Mouse (Mus musculus): Measurements from ENCODE around the gene Hoxd4. TPM values are rescaled to one million over a fixed set of nuclear protein-coding genes. Genes with fewer than 3 reads are reported as not detected.

Gene Hoxd4
- polyA plus RNA-seq, 1 experiment from 2014 or later, result 1.9 TPM

DNA sequence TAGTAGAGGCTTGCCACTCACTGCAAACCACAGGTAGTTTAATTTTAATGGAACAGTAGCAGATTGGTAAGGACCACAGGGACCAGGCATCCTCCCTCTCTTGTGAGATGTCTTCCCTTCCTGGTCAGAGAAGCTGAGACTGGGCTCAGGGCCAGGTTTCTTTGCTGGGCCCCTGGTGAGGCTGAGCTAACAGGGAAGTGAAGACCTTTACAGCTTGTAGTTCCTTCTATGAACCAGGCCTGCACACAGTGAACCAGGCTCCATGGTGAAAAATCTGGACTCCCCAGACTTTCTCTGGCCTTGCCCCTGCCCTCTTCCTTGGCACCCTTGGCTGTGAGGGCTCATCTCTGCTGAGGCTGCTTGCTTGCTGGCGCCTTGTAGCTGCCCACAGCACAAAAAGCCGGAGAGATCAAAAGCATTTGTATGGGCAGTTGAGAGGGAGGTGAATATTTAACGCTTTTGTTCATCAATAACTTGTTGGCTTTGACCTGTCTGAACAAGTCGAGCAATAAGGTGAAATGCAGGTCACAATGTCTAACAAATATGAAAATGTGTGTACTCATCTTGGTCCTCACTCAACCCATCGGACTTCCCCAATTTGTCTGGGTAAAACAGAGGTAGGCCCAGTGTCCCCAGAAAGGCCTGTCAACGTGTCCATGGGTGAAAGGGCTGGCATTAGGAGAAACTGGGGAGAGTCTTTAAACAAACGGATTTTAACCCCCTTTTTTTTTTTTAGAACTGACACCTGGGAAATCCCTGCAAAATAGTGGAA, 12.7 kb downstream of the Hoxd4 start:
- 35% methylated on average over 7 of the region's 7 CpGs for WGBS
- Histone ChIP-seq H3K9ac (ENCODE audit: low read length) (no peak overlapping the region), H3K27ac (replicated peaks; ENCODE audit: low read depth, low read length) (no peak overlapping the region), H3K9me3 (ENCODE audit: control insufficient read depth, low read length) (no peaks in the 10 kb centered on the region), H3K4me3 (ENCODE audit: low read depth, low read length) (no peak overlapping the region), H3K27me3 (ENCODE audit: control insufficient read depth, insufficient read depth, low read length) (peaks cover 40% of the 10 kb centered on the region), H3K36me3 (ENCODE audit: control insufficient read depth, insufficient read depth, low read length) (no peaks in the 10 kb centered on the region), H3K4me2 (ENCODE audit: low read depth, severe bottlenecking) (no peak overlapping the region), H3K4me1 (ENCODE audit: control insufficient read depth, insufficient read depth, low read length) (peaks cover 70% of the 10 kb centered on the region)
- DNase-seq (ENCODE audit: low spot score), result peak; percentile 35
- no peak for ATAC-seq (ENCODE audit: insufficient number of reproducible peaks, low FRiP score, low TSS enrichment, low read depth)

DNA sequence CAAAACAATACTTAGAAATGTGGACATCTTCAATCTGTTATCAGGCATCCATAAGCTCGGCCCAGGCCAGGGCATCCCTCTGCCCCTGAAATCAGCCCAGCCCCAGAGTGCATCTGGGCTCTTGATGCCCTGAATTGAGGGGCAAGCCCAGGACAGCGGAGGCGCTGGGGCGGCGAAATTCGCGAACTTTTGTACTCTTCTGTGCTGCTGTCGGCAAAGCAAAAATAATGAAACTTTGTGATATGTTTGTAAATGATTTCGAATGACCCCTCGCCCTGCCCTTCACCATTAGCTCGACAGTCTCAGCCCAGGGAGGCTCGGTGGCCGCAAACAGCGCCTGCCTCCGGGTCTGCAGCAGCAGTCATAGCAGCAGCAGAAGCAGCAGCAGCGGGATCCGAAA, 13.4 kb downstream of the Hoxd4 start:
- no peaks in the 10 kb centered on the region for H3K9me3 ChIP-seq (ENCODE audit: control insufficient read depth, low read length)
- peaks cover 62% of the 10 kb centered on the region for H3K4me1 ChIP-seq (ENCODE audit: control insufficient read depth, insufficient read depth, low read length)
- no peak overlapping the region for H3K4me2 ChIP-seq (ENCODE audit: low read depth, severe bottlenecking)
- H3K36me3 ChIP-seq (ENCODE audit: control insufficient read depth, insufficient read depth, low read length), result no peaks in the 10 kb centered on the region
- H3K27ac ChIP-seq (replicated peaks; ENCODE audit: low read depth, low read length), result no peak overlapping the region
- DNase-seq (ENCODE audit: low spot score), result peak; percentile 43
- no peak overlapping the region for H3K4me3 ChIP-seq (ENCODE audit: low read depth, low read length)
- H3K9ac ChIP-seq (ENCODE audit: low read length), result no peak overlapping the region
- no peak for ATAC-seq (ENCODE audit: insufficient number of reproducible peaks, low FRiP score, low TSS enrichment, low read depth)
- H3K27me3 ChIP-seq (ENCODE audit: control insufficient read depth, insufficient read depth, low read length), result peaks cover 38% of the 10 kb centered on the region
- WGBS, result 19% methylated on average over 17 of the region's 17 CpGs

DNA sequence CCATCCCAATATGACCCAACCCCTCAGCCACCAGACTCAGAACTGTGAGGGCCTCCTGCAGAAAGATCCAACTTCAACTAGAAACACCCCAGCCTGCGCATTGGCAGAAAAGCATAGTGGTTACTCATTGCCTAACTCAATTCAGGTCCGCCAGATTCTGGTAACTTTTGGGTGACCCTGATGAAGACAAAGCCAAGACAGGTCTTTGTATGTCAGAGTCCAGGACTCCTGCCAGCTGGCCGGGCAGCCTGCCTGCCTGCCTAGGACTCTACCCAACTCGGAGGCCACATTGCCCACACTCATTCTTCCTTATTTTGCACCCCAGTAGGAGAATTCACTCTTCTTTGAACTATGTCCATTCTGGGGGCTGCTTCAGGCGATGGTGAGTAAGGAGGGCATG, 14.8 kb downstream of the Hoxd4 start, which contains the start of gene Gm28230:
Gm28230 (plus strand) TSS at position 178 of the 400 bp plus-strand sequence.
- peaks cover 53% of the 10 kb centered on the region for H3K4me1 ChIP-seq (ENCODE audit: control insufficient read depth, insufficient read depth, low read length)
- ATAC-seq (ENCODE audit: insufficient number of reproducible peaks, low FRiP score, low TSS enrichment, low read depth) (no peak), DNase-seq (ENCODE audit: low spot score) (no peak)
- H3K36me3 ChIP-seq (ENCODE audit: control insufficient read depth, insufficient read depth, low read length), result no peaks in the 10 kb centered on the region
- H3K9me3 ChIP-seq (ENCODE audit: control insufficient read depth, low read length), result no peaks in the 10 kb centered on the region
- 28% methylated on average over 5 of the region's 5 CpGs for WGBS
- H3K27ac ChIP-seq (replicated peaks; ENCODE audit: low read depth, low read length), result no peak within 1 kb of the TSS
- H3K27me3 ChIP-seq (ENCODE audit: control insufficient read depth, insufficient read depth, low read length), result peaks cover 45% of the 10 kb centered on the region
- peak within 1 kb of the TSS; percentile 39 for H3K4me3 ChIP-seq (ENCODE audit: low read depth, low read length)
- peak within 1 kb of the TSS; percentile 90 for H3K4me2 ChIP-seq (ENCODE audit: low read depth, severe bottlenecking)
- peak within 1 kb of the TSS; percentile 47 for H3K9ac ChIP-seq (ENCODE audit: low read length)

DNA sequence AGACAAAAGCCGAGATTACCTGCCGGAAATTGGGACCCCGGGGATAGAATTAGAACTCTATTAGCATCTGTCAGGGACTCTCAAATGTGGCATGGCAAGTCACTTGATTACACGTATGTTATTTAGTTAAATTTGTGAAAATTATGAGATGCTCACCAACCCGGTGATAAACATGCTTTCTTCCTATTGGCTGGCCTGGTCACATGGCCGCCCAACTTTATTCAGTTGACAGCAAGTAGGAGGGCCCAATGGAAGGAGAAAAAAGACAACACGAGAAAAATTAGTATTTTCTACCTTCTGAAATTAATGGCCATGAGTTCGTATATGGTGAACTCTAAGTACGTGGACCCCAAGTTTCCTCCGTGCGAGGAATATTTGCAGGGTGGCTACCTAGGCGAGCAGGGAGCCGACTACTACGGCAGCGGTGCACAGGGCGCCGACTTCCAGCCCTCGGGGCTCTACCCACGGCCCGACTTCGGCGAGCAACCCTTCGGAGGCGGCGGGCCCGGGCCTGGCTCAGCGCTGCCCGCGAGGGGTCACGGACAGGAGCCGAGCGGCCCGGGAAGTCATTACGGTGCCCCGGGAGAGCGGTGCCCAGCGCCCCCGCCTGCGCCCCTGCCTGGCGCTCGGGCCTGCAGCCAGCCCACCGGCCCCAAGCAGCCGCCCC, 15.4 kb downstream of the Hoxd4 start:
- H3K4me3 ChIP-seq (ENCODE audit: low read depth, low read length), result peak overlapping the region; percentile 39
- DNase-seq (ENCODE audit: low spot score), result peak; percentile 60
- peak overlapping the region; percentile 90 for H3K4me2 ChIP-seq (ENCODE audit: low read depth, severe bottlenecking)
- H3K36me3 ChIP-seq (ENCODE audit: control insufficient read depth, insufficient read depth, low read length), result no peaks in the 10 kb centered on the region
- H3K4me1 ChIP-seq (ENCODE audit: control insufficient read depth, insufficient read depth, low read length), result peaks cover 48% of the 10 kb centered on the region
- WGBS, result 2% methylated on average over 43 of the region's 43 CpGs
- H3K27me3 ChIP-seq (ENCODE audit: control insufficient read depth, insufficient read depth, low read length), result peaks cover 49% of the 10 kb centered on the region
- H3K9ac ChIP-seq (ENCODE audit: low read length), result peak overlapping the region; percentile 47
- no peak overlapping the region for H3K27ac ChIP-seq (replicated peaks; ENCODE audit: low read depth, low read length)
- peak; percentile 65 for ATAC-seq (ENCODE audit: insufficient number of reproducible peaks, low FRiP score, low TSS enrichment, low read depth)
- H3K9me3 ChIP-seq (ENCODE audit: control insufficient read depth, low read length), result no peaks in the 10 kb centered on the region

DNA sequence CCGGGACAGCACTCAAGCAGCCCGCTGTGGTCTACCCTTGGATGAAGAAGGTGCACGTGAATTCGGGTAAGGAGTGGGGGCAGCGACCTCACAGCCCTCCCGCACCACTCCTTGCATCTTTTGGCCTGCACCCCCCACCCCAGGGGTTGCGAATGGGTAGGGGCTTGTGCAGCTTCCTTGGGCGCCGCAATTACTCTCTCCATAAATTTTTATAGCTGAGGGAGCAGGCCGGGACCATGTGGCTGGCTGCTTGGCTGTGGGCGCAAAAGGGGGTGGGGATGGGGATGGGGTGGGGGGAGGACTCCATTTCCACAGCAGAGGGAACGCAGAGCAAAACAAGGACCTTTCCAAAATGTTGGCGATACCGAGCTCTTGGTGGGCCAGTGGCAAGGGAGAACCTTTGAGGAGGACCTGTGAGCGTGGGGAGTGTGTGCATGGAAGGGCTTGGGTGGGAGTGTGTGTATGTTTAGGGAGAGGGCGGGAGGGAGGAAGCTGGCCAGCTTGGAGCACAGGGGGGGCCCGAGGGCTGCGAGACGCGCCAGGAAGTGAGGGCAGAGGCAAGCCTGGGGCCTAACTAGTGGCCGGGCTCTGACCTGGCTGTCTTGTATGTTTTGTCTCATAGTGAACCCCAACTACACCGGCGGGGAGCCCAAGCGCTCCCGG, 16.0 kb downstream of the Hoxd4 start:
- peak; percentile 11; the same call in 1 of the 2 replicates for ATAC-seq (ENCODE audit: insufficient number of reproducible peaks, low FRiP score, low TSS enrichment, low read depth)

DNA sequence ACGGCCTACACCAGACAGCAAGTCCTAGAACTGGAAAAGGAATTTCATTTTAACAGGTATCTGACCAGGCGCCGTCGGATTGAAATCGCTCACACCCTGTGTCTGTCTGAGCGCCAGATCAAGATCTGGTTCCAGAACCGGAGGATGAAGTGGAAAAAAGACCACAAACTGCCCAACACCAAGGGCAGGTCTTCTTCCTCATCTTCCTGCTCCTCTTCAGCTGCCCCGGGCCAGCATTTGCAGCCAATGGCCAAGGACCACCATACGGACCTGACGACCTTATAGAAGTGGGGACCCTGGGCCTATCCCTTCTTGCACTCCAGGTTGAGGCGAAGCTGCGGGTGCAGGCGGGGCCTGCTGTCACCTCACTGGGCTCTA, 16.6 kb downstream of the Hoxd4 start:
- H3K9ac ChIP-seq (ENCODE audit: low read length), result no peak overlapping the region
- ATAC-seq (ENCODE audit: insufficient number of reproducible peaks, low FRiP score, low TSS enrichment, low read depth), result no peak
- no peak overlapping the region for H3K27ac ChIP-seq (replicated peaks; ENCODE audit: low read depth, low read length)
- H3K4me3 ChIP-seq (ENCODE audit: low read depth, low read length), result no peak overlapping the region
- no peaks in the 10 kb centered on the region for H3K36me3 ChIP-seq (ENCODE audit: control insufficient read depth, insufficient read depth, low read length)
- H3K27me3 ChIP-seq (ENCODE audit: control insufficient read depth, insufficient read depth, low read length), result peaks cover 44% of the 10 kb centered on the region
- peak overlapping the region; percentile 90; the same call in 1 of the 2 replicates for H3K4me2 ChIP-seq (ENCODE audit: low read depth, severe bottlenecking)
- WGBS, result 26% methylated on average over 13 of the region's 13 CpGs
- DNase-seq (ENCODE audit: low spot score), result no peak
- no peaks in the 10 kb centered on the region for H3K9me3 ChIP-seq (ENCODE audit: control insufficient read depth, low read length)
- H3K4me1 ChIP-seq (ENCODE audit: control insufficient read depth, insufficient read depth, low read length), result peaks cover 51% of the 10 kb centered on the region

More for the DNA sequence above, 16.0 kb downstream of the Hoxd4 start:
- Histone ChIP-seq H3K36me3 (ENCODE audit: control insufficient read depth, insufficient read depth, low read length) (no peaks in the 10 kb centered on the region), H3K4me1 (ENCODE audit: control insufficient read depth, insufficient read depth, low read length) (peaks cover 49% of the 10 kb centered on the region), H3K27me3 (ENCODE audit: control insufficient read depth, insufficient read depth, low read length) (peaks cover 47% of the 10 kb centered on the region), H3K27ac (replicated peaks; ENCODE audit: low read depth, low read length) (no peak overlapping the region), H3K4me2 (ENCODE audit: low read depth, severe bottlenecking) (peak overlapping the region; percentile 90), H3K9ac (ENCODE audit: low read length) (no peak overlapping the region; the same call in 1 of the 2 replicates), H3K4me3 (ENCODE audit: low read depth, low read length) (peak overlapping the region; percentile 39), H3K9me3 (ENCODE audit: control insufficient read depth, low read length) (no peaks in the 10 kb centered on the region)
- peak; percentile 60 for DNase-seq (ENCODE audit: low spot score)
- WGBS, result 5% methylated on average over 25 of the region's 25 CpGs

DNA sequence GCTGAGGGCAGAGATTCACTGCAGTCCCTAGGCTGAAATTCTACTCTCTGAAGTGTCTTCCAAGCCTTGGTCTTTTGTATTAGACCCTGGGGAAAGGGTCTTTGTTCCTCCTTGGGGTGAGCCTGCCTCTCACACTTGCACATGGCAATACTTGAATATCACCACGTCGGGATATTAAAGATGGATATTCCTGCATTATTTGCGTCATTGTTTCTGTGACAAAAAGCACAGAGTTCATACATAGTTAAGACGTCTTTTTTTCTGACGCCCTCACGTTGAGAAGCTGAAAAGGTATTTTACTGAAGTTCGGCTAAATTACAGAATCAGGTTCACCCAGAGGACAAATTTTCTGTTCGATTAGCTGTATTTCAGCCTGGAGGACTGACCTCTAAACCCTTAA, 18.6 kb downstream of the Hoxd4 start:
- no peak overlapping the region for H3K27ac ChIP-seq (replicated peaks; ENCODE audit: low read depth, low read length)
- no peak overlapping the region for H3K4me3 ChIP-seq (ENCODE audit: low read depth, low read length)
- H3K4me2 ChIP-seq (ENCODE audit: low read depth, severe bottlenecking), result no peak overlapping the region
- ATAC-seq (ENCODE audit: insufficient number of reproducible peaks, low FRiP score, low TSS enrichment, low read depth) (no peak), DNase-seq (ENCODE audit: low spot score) (no peak)
- H3K27me3 ChIP-seq (ENCODE audit: control insufficient read depth, insufficient read depth, low read length), result peaks cover 40% of the 10 kb centered on the region
- peaks cover 55% of the 10 kb centered on the region for H3K4me1 ChIP-seq (ENCODE audit: control insufficient read depth, insufficient read depth, low read length)
- H3K9me3 ChIP-seq (ENCODE audit: control insufficient read depth, low read length), result no peaks in the 10 kb centered on the region
- WGBS, result 22% methylated on average over 8 of the region's 8 CpGs
- H3K9ac ChIP-seq (ENCODE audit: low read length), result no peak overlapping the region
- no peaks in the 10 kb centered on the region for H3K36me3 ChIP-seq (ENCODE audit: control insufficient read depth, insufficient read depth, low read length)

DNA sequence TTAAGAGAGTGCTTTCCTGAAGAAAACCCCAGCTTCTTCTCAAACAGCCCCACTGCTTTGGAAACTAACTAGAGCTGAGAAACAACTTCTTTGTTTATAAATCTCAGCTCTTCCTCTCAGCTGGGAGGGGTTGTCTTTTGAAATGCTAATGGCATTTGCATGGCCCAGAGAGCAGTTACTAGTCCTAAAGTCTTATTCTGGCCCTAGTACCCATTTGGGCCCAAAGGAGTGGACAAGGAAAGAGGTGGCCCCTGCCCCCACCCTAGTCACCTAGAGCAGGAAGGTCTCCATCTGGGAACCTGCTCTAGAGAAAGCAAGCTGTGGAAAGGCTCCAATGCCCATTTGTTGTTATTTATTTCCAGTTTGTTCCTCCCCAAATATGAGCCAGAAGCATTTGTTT, 19.3 kb downstream of the Hoxd4 start:
- Histone ChIP-seq H3K9me3 (ENCODE audit: control insufficient read depth, low read length) (no peaks in the 10 kb centered on the region), H3K36me3 (ENCODE audit: control insufficient read depth, insufficient read depth, low read length) (no peaks in the 10 kb centered on the region), H3K27ac (replicated peaks; ENCODE audit: low read depth, low read length) (no peak overlapping the region), H3K4me1 (ENCODE audit: control insufficient read depth, insufficient read depth, low read length) (peaks cover 62% of the 10 kb centered on the region), H3K4me2 (ENCODE audit: low read depth, severe bottlenecking) (no peak overlapping the region), H3K4me3 (ENCODE audit: low read depth, low read length) (no peak overlapping the region), H3K9ac (ENCODE audit: low read length) (0 out of 2 replicates have a peak overlapping the region, but pooled peaks have one; percentile 4), H3K27me3 (ENCODE audit: control insufficient read depth, insufficient read depth, low read length) (peaks cover 42% of the 10 kb centered on the region)
- ATAC-seq (ENCODE audit: insufficient number of reproducible peaks, low FRiP score, low TSS enrichment, low read depth), result no peak
- DNase-seq (ENCODE audit: low spot score), result no peak

Measured in limb, embryonic 11.5 days (tissue).